Mouse (Mus musculus) urinary bladder, postnatal 36 days (tissue): ENCODE data around the gene Scn10a.

Experiments
- DNase-seq, 2 experiments: peaks; one replicate each; pipeline ENCODE4 v3.0.0; 2022; ENCODE audit warnings: low spot score in 2 of 2, mixed read lengths in 1 of 2

Scn10a gene

GRCm38 (mm10) chr9:119719222-119719621 lies at the start of gene Scn10a:
Gene Scn10a, minus strand, starts transcription at chr9:119719322.
- no peak for DNase-seq

DNA sequence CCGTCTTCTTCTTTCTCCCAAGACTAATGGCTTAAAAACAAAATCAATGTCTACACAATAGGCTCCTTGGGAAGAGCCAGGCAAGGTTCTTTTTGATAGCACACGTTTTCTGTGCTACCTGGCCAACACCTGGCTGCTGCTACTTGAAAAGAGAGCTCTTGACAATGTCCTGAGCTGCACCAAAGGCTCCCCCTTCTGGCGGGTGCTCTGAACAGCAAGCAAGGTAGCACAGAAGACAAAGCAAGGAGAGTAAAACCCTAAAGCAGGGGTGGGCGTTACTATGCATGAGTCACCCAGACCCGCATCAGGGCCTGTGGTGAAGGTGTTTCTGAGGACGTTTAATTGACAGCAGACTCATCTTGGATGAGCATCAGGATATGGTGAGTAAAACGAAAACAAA lies 49.5 kb upstream of the Scn10a start:
- DNase-seq, result no peak

- DNase-seq, result no peak
Measured at GRCm38 (mm10) chr9:119760226-119760625, 41.1 kb upstream of the Scn10a start.

GRCm38 (mm10) chr9:119759457-119759856 lies 40.3 kb upstream of the Scn10a start:
- no peak for DNase-seq

GRCm38 (mm10) chr9:119751507-119751906 lies 32.4 kb upstream of the Scn10a start:
- DNase-seq, result no peak

DNA sequence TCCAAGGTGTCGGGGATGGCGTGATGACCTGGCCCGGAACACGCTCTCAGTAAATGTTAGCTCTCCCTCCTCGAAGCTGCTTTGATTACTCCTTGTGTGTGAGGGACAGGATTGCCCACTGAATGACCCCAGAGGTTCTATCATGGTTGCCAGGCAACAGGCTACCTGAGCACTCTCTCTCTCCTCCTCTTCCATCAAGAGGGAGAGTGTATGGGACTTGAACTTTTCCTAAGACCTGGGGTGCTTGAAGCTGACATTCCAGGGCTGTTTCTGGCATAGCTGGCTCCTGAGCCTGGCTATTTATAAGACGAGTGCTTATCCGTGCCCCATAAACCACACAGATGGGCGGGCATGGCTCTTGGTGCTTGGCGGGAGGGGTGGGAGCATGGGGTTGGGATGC lies 30.0 kb upstream of the Scn10a start:
- DNase-seq, result no peak

- no peak for DNase-seq
Measured at GRCm38 (mm10) chr9:119743900-119744299, 24.8 kb upstream of the Scn10a start.

GRCm38 (mm10) chr9:119743312-119743711 lies 24.2 kb upstream of the Scn10a start:
- no peak for DNase-seq

DNA sequence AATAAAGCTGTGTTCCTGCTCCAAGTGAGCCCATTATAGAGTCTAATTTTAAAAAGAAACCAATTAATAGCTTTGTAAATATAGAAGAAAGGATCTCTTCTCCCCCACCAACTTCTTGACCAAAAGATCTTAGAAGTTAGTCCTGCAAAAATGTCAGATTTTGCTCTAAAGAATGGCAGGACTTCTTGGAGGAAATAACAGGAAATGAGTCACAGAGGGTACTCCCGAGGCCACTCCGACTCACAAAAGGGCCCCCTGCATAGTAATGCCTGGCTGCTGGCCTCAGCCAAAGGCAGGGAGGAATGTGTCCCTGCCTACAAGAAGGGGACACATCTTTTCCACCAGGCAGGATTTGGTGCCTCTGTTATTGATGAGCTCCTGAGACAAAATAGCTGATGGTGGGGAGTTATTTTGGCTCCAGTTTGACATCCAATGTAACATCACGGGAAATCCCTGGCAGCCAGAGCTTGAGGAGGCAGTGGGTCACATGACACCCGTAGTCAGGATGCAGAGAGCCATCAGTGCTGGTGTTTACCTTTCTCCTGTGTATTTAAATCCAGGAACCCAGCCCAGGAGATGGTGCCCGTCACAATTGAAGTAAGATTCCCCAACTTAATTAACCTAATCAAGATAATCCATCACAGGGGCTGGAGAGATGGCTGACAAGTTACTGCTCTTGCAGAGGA lies 22.1 kb upstream of the Scn10a start:
- DNase-seq, result no peak

DNA sequence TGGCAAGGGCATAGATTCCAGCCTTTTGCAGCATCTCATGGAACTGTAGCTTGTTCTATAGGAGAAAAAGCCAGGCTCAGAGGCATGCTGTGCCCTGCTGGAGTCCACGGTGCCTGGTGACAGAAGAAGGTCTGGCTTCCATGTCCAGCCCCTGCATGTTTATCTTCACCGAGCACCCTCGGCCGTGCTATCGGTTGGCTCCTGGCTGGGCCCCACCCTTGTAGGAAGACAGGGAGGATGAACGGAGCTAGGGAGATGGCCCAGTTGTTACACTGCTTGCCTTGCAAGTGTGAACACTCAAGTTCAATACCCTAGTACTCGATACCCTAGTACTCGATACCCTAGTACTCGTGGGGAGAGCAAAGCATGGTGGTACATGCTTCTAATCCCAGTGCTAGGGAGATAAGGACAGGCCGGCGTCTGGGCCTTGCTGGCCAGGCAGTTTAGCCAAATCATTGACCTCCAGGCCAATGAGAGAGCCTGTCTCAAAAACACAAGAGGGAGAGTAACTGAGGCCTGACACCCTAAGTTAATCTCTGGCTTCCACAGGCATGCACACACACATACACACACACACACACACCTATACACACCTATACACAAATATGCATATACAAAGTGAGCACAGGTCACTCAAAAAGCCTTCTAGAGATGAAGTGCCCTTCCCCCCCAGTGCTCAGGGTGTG lies 9.4 kb upstream of the Scn10a start:
- DNase-seq, result no peak

GRCm38 (mm10) chr9:119726990-119727389 lies 7.9 kb upstream of the Scn10a start:
- no peak for DNase-seq

DNA sequence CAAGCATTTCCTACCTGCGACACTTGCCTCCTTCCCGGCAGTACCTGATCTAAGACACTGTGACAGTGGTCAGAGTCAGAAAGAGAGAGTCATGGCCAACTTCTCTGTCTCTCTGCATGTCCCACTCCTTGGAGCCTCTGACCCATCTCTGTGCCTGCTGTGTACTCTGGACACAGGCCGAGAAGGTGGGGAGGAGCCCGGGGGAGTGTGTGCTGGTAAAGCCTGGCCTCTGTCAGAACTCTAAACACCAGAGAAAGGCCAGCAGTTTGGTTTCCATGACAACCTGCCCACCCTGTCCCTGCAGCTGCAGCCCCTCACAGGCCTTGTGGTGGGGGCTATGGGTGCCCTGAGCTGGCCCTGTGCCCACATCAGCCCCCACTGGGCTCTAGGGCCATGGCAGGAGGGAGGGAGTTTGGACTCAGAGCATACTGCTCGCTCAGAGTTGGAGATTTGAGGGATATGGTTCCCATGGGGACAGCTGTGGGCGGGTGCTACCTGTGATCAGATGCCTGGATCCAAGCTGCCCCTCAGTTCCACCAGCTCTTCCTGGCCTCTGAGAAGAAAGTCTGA lies 6.3 kb upstream of the Scn10a start:
- DNase-seq, result no peak

DNA sequence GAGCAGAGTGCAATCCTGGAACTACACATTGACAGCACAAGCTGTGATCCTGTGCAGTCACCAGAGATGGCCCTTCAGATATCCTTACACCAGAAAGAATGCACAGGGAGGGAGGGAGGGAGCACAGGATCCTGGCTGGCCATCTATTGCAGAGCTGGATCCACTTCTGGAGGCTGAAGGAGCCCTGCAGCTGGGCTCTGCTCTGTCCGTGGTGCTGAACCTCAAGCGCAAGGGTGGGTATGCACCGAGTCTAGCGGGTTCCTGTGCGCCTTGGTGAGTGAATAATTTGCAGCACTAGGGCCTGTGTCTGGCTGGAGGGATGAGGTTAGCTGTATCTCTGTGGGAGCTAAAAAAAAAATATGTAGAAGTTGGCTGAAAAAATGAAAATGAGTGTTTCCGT lies 12.4 kb downstream of the Scn10a start:
- peak; percentile 3 to 50 for DNase-seq

DNA sequence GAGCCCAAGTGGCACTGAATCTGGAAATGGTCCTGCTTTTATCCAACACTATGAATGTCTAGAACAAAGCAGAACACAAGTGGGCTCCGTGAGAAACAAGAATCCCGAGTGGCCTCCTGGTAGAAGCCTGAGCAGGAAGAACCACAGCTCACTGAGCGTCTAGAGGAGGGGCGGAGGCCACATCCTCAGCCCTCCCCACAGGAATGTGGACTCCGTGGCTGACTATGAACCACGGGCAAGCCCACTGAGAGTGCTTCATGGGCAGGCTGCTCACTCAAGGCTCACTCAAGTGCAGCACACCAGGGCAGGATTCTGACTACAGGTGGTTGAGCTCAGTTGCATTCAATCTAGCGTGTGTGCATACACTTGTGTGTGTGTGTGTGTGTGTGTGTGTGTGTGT lies 27.6 kb downstream of the Scn10a start:
- DNase-seq, result no peak

DNA sequence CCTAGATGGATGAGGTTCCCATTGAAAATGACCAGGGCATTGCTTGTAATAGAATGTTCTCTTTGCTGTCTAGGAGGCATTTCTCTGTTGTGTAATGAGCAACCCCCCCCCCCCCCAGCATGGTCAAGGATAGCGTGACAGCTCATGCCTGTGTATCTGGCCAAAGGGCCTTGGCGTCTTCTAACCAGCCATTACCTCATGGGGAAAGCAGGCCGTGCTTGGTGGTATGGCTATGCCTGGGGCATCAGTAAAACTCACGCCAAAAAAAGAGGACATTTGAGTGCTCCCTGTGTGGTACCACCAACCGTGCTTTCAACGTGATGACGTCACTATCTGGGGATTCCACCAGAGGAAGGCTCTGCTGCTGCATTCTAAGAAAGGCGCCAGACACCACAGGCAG lies 28.1 kb downstream of the Scn10a start:
- DNase-seq, result no peak

GRCm38 (mm10) chr9:119687893-119688292 lies 31.2 kb downstream of the Scn10a start:
- no peak for DNase-seq

DNA sequence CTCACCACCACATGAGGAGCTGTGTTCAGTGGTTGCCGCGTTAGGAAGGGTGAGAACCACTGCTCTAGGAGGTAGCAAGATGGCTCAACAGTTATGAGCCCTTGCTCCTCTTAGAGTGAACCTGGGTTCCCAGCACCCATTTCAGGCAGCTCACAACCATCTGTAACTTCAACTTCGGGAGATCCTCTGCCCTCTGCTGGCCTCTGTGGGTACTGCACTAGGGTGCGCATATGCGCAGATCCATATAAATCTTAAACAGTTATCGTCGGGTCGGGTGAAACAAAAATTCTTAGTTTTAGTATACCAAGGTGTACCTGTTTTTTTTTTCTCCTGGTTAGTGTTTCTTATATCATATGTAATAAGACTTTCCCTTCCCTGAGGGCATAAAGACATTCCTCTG lies 32.9 kb downstream of the Scn10a start:
- DNase-seq, result no peak

DNA sequence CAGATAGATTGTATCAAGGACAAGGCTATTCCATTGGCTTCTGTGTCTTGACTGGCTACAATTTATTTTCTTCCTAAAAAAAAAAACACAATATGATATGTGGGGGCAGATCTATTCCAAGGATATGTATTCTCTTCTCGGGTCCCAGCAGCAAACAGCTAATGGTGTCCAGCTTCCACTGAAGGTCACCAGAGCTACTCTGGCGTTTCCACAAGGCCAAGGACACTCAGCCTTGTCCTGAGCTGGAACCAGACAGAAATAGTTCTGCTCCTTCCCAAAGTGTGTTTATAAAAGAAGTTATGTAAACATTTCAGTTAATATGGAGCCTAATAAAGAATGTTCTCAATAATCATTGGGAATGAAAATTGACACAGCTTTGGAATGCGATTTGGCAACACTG lies 38.2 kb downstream of the Scn10a start:
- DNase-seq, result no peak

- no peak for DNase-seq
Measured at GRCm38 (mm10) chr9:119664109-119664508, 55.0 kb downstream of the Scn10a start.

GRCm38 (mm10) chr9:119656111-119656510 lies 63.0 kb downstream of the Scn10a start:
- DNase-seq, result no peak

DNA sequence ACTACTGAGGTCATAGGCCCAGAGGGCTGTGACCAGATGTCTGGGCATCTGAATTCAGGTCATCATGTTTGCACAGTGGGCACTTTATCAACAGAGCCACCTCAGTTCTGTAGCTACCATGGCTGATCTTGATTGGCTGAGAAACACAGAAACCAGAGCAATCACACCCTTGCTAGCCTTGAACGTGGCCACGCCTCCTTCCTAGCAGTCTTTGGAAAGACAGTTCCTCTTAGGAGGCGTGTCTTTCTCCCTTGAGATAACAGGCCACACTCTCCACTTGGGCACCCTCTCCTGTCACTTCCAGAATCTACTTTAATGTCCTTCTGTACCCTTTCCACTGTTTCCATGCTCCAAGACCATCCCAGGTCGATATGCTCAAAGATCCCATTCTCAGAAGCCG lies 65.4 kb downstream of the Scn10a start:
- no peak for DNase-seq

- DNase-seq, result peak; percentile 2 to 10
Measured at GRCm38 (mm10) chr9:119646942-119647547, 72.1 kb downstream of the Scn10a start.

- DNase-seq, result no peak
Measured at GRCm38 (mm10) chr9:119641985-119642384, 77.1 kb downstream of the Scn10a start.
